Mouse (Mus musculus): ENCODE data around the gene Pdcd2l. TPM values are rescaled to one million over a fixed set of nuclear protein-coding genes. Genes with fewer than 3 reads are reported as not detected.

Pdcd2l gene
- total RNA-seq, 2 experiments from 2014 or later = 23.2 TPM

DNA sequence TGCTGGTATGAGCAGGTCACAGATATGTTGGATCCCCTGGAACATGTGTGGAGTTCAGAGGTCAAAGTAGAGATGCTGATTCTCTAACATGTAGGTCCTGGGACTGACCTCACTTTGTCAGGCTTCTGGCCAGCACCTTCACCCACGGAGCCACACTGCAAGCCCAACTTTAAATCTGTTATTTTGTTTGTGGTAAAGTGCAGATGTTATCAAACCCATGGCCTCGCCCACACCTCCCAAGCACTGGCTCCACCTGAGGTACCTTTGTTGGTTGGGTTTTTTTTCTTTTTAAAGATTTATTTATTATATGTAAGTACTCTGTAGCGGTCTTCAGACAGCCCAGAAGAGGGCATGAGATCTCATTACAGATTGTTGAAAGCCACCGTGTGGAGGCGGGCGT is 57.0 kb downstream of the Pdcd2l start:
- no peak for DNase-seq

Other genes starting within 250 kb of the Pdcd2l start
- not detected for gene Scgb2b27, start 182.7 kb downstream of the Pdcd2l start, total RNA-seq (2021)
- gene Scgb1b27, start 175.2 kb downstream of the Pdcd2l start, total RNA-seq (2021) = not detected
- gene Scgb1b30, start 101.2 kb downstream of the Pdcd2l start, total RNA-seq (2021) = not detected
- gene Wtip, start 63.4 kb downstream of the Pdcd2l start, total RNA-seq (2021) = 10 to 100 TPM; 25.3 to 30.2 TPM
- gene Uba2, start 27.1 kb downstream of the Pdcd2l start, total RNA-seq (2021) = 10 to 100 TPM; 77.6 to 77.7 TPM
- gene Gpi1, start 33.7 kb upstream of the Pdcd2l start, total RNA-seq (2021) = 100 to 1,000 TPM; 373 to 446 TPM
- not detected for gene Gm6096, start 54.4 kb upstream of the Pdcd2l start, total RNA-seq (2021)
- gene 4931406P16Rik, start 116.9 kb upstream of the Pdcd2l start, total RNA-seq (2021) = 100 to 1,000 TPM in 1 of 2 experiments, 10 to 100 TPM in 1; 89.4 to 114 TPM
- 100 to 1,000 TPM; 108 to 110 TPM for gene Lsm14a, start 196.7 kb upstream of the Pdcd2l start, total RNA-seq (2021)

Data from adrenal gland, postnatal 10 days (tissue).